Mouse (Mus musculus): ENCODE measurements around the gene Cdh15. TPM values are rescaled to one million over a fixed set of nuclear protein-coding genes. Genes with fewer than 3 reads are reported as not detected.

The Cdh15 gene
- polyA plus RNA-seq, 1 experiment, result 1.1 TPM

- no peak for DNase-seq (ENCODE audit: extremely low spot score in 1 of 2, low spot score in 1 of 2)
Observed at GRCm38 (mm10) chr8:122836199-122836598, 11.6 kb upstream of the Cdh15 start.

- DNase-seq (ENCODE audit: extremely low spot score in 1 of 2, low spot score in 1 of 2), result no peak
Observed at GRCm38 (mm10) chr8:122836696-122837095, 11.1 kb upstream of the Cdh15 start.

GRCm38 (mm10) chr8:122844161-122844560 is 3.6 kb upstream of the Cdh15 start:
- no peak for DNase-seq (ENCODE audit: extremely low spot score in 1 of 2, low spot score in 1 of 2)

DNA sequence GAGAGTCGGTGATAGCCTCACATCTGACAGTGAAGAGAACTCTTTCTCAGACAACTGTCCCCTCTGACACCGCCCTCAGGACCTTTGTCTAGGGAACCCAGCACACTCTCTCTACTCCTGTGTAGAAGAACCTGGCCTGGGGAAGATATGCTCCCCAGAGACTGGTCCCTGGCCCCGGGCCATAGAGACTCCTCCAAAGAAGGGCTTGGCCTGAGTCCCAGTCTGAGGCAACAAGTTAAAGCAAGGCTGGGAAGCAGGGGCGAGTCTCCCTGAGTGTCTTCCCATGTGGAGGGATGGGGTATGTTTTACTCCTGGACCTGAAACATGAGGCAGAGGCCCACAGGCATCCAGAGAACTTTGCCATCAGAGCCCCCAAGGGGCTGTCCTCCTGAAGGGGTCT is 2.1 kb upstream of the Cdh15 start:
- no peak for DNase-seq (ENCODE audit: extremely low spot score in 1 of 2, low spot score in 1 of 2)

DNA sequence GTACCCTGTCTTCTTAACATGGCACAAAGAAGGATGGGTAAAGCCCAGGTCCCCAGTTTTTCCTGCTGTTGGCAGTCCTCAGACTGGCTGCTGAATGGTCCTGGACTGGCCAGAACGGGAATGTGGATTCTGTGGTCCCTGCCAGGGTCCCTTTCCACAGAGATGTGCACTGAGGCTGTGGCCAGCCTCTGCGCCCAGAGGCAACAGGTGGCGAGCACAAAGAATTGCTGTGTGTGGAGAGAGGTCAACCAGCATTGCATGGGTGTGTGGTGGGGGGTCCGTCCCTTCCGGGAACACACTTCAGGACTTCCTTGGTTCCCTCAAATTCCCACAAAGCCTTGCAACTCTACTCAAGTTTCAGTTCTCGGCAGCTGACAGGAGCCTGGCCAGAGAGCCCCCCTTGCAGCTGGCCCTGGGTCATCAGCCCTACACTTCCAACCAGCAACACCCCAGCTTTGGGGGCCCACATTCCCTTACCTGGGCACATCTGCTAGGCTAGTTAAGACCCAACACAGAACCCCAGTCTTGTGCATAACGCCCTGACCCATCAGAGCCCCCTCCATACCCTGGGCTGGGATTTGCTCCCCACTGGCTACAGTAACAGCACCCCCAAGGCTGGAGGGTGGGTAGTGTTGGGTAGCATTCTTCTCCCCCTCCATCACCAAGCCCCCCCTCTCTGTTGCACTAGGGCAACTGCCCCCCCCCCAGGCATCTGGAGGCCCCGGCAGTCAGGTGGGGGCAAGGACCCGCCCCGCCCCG is 1.6 kb downstream of the Cdh15 start:
- DNase-seq (ENCODE audit: extremely low spot score in 1 of 2, low spot score in 1 of 2), result no peak

GRCm38 (mm10) chr8:122850641-122851240 is 3.0 kb downstream of the Cdh15 start:
- DNase-seq (ENCODE audit: extremely low spot score in 1 of 2, low spot score in 1 of 2), result no peak

DNA sequence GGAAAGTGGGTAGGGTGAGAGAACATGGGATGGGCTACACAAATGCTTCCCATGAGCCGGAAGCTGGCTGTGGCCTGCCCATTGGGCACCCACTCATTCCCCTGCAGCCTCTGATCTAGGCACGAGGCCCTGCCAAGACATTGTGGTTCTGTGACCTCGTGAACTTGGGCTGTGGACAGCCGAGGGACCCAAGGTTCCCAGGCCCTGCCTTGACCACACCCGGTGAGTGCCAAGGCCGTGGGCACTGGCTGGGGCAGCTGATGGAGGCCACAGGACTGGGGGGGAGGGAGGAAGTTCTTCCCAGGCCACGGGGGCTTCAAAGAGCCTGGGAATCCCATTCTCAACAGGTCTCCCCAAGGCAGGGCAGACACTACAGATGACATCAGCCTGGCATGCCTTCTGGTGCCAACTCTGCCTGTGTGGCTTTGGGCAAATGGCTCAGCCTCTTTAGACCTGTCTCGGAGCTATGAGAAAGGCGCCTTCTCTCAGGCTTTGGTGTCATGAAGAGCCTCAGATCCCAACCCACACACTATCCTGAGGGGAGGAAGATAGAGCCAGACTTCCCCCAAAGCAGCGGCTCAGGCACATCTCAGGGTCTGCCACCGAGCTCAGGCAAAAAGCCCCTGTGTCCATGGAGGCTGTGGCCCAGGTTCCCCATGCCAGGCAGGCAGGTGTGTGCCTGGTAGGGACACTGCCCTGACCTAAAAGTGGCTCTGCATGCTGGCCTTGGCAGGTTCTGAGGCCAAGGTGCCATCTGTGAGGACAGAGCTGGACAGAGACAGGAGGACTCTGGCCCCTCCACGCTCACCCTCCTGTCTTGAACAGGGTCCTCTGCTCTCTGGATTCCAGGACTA is 4.2 kb downstream of the Cdh15 start:
- DNase-seq (ENCODE audit: extremely low spot score in 1 of 2, low spot score in 1 of 2), result no peak

GRCm38 (mm10) chr8:122852546-122852905 is 4.8 kb downstream of the Cdh15 start:
- DNase-seq (ENCODE audit: extremely low spot score in 1 of 2, low spot score in 1 of 2), result no peak

- DNase-seq (ENCODE audit: extremely low spot score in 1 of 2, low spot score in 1 of 2), result no peak
Observed at GRCm38 (mm10) chr8:122853340-122853771, 5.6 kb downstream of the Cdh15 start.

GRCm38 (mm10) chr8:122854388-122854787 is 6.6 kb downstream of the Cdh15 start:
- no peak for DNase-seq (ENCODE audit: extremely low spot score in 1 of 2, low spot score in 1 of 2)

DNA sequence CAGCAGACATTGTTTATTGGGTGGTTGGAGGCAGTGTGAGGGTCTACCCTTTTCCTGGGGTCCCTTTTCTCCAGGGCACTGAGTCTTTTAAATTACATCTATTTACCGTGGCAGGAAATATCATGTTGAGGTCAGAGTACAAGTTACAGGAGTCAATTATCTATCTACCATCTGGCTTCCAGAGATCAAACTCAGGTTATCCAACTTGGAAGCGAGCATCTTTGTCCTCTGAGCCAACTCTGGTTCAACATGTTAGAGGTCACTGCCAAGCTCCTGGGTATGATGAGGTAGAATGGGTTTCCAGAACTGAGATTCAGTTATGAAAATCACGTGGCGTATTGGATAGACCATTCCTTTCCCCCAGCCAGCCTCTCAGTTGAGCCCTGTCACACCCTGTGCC is 7.4 kb downstream of the Cdh15 start:
- no peak for DNase-seq (ENCODE audit: extremely low spot score in 1 of 2, low spot score in 1 of 2)

GRCm38 (mm10) chr8:122856288-122856687 is 8.5 kb downstream of the Cdh15 start:
- DNase-seq (ENCODE audit: extremely low spot score in 1 of 2, low spot score in 1 of 2), result no peak

GRCm38 (mm10) chr8:122859843-122860242 is 12.1 kb downstream of the Cdh15 start:
- DNase-seq (ENCODE audit: extremely low spot score in 1 of 2, low spot score in 1 of 2), result no peak

DNA sequence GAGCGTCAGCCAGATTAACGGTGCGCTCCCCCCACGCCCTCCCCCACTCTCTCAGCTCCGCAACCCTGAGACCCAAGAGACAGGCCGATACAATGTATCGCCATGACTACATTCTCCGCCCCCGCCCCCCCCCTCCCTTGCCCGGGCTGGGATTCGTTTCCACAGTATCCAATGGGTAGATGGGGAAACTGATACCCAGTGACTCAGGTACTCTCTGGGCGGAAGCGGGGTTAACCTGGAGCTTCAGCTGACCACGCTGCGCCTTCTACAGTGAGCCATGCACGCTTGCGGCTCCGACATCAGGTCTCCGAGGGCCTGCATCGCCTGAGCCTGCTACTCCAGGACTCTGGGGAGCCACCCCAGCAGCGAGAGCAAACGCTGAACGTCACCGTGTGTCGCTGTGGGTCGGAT is 17.0 kb downstream of the Cdh15 start:
- no peak for DNase-seq (ENCODE audit: extremely low spot score in 1 of 2, low spot score in 1 of 2)

DNA sequence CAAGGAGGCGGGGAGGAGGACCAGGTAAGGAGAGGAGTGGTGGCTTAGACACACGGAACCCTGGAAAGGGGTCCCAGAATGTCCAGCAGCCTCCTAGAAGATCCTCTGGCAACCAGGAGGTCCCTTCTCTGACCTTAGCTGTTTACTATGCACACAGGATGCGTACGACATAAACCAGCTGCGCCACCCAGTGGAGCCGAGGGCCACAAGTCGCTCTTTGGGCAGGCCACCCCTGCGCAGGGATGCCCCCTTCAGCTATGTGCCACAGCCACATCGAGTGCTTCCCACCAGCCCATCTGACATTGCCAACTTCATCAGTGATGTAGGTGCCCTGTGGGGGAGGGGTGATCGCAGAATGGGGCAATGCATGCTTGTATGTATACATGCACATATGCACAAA is 17.7 kb downstream of the Cdh15 start:
- DNase-seq (ENCODE audit: extremely low spot score in 1 of 2, low spot score in 1 of 2), result no peak

DNA sequence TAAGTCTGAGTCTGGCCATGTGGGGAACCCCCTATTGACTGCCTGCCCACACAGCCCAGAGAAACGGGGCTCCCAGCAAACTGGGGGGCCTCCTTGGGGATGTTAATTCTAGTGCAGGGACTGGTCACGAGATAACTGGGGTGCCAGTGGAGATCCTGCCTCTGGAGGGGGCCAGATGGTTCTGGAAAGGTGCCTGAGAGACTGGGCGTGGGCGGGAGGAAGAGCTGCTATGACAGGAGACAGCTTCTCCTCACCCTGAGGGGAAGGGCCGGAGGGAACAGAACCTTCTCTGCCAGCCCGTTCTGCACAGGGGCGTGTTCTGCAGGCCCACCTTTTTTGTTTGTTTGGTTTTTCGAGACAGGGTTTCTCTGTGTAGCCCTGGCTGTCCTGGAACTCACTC is 18.5 kb downstream of the Cdh15 start:
- DNase-seq (ENCODE audit: extremely low spot score in 1 of 2, low spot score in 1 of 2), result no peak

DNA sequence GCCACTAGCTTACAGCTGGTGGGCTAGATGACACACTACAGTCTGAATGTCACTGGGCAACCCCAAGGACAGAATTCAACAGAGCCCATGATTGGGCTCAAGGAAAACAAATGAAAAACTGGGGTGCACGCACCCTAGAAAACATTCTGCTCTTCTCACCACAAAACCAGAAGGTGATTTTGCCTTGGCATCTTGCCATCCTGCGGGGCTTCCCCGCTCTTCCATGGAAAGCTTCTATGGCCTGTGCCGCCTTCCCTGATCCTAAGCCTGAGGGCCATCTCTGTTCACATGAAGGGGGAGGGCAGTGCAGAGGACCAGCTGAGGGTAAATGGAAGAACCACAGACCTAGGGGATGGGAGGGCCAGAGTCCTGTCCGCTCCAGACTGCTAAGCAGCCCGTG is 20.2 kb downstream of the Cdh15 start:
- no peak for DNase-seq (ENCODE audit: extremely low spot score in 1 of 2, low spot score in 1 of 2)

DNA sequence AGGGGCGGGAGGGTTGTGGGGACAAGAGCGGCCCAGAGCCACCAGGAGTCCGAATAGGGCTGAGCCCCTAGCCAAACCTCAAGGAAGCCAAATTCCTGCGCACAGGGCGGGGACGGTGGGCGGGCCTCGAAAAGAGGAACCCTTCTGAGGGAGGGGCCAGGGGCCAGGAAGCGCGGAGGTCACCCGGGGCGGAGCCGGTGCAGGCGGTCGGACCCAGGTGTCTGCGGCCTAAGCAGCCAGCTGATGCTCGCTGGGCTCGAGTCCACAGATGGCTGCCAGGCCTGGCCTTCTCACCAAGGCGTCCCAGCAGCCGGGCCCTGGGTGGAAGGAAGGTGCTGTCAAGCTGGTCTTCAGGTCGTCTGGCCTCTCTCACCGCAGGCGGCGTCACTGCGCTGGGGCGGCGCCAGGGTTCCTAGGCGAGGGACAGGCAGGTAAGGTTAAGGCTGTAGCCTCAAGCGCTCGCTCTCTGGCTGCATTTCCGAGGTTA is 22.7 kb downstream of the Cdh15 start:
- DNase-seq (ENCODE audit: extremely low spot score in 1 of 2, low spot score in 1 of 2), result no peak

DNA sequence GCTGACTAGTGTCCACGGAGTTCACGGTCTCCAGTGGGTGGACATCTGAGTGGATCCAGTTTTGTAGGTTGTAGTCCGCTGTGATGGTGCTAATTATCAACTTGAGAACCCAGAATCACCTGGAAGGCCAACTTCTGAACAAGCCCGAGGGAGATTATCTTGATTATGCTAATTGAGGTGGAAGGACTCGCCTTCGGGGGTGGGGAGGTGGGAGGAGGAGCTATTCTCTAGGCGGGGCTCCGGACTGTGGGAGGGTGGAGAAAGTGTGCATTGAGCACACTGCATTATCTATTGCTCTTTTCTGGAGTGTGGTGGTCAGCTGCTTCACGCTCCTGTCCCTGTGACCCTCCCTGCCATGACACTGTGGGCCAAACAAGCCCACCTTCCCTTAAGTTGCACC is 23.9 kb downstream of the Cdh15 start:
- DNase-seq (ENCODE audit: extremely low spot score in 1 of 2, low spot score in 1 of 2), result no peak

DNA sequence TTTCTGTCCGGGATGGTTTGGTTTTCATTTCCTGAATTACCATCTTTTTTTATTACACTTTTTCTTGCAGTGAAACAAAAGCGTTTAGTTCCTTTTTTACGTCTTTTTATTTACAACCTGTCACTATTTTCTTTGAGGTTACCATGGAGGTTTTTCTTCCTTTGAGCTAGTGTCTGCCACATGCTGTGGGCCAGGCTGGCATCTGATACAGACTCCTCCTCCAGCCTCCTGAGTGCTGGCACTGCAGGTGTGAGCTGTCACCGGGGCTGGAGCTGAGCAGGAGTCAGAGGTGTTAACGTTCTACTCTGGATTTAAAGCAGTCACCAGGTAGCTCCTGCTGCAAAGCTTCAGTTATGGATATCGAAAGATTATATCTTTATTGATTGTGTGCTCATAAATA is 25.4 kb downstream of the Cdh15 start:
- DNase-seq (ENCODE audit: extremely low spot score in 1 of 2, low spot score in 1 of 2), result no peak

DNA sequence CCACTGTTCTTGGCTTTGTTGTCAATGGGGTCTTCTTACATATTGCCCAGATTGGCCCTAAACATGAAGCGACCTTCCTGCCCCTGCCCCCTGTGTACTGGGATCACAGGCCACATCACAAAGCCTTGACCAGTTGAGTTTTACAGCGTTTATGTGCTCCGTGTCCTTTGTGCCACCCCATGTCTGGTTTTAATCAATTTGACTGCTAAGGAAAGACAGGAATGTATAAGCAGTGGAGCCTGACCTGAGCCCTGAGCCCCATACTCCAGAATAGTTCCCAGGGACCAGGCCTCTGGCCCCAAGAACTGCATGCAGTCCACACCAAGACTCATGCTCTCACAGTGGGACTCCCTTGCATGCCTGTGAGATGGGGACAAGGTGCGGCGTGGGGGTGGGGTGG is 27.4 kb downstream of the Cdh15 start:
- DNase-seq (ENCODE audit: extremely low spot score in 1 of 2, low spot score in 1 of 2), result no peak
